Mouse (Mus musculus) intestine, embryonic 16.5 days (tissue): Measurements from ENCODE around the gene Ppp1r35. TPM values are rescaled to one million over a fixed set of nuclear protein-coding genes. Genes with fewer than 3 reads are reported as not detected.
A peak's percentile ranks its signal among the peaks of the same experiment; 100 is the strongest.

Experiments
- ATAC-seq: fragments of 200-750 bp; cut with Nextera tagmentation; 2 replicates; pipeline ENCODE4 v1.8.0; 2017; ENCODE audit warnings: moderate TSS enrichment, moderate library complexity
- H3K27ac ChIP-seq: fragments of 300-500 bp; sonication (generic); 2 replicates; pipeline ENCODE4 v1.5.1; 2014; ENCODE audit warnings: mild to moderate bottlenecking, low read length
- H3K27me3 ChIP-seq: fragments of 300-500 bp; sonication (generic); replicated peaks from 2 replicates; pipeline ENCODE4 v1.6.1; 2014; ENCODE audit warnings: low read length, control low read depth, mixed read lengths; ENCODE audit not compliant: control insufficient read depth, insufficient read depth
- H3K36me3 ChIP-seq: fragments of 300-500 bp; sonication (generic); 2 replicates; pipeline ENCODE4 v1.6.1; 2014; ENCODE audit warnings: low read length, control low read depth; ENCODE audit not compliant: control insufficient read depth, insufficient read depth
- H3K4me1 ChIP-seq: fragments of 300-500 bp; sonication (generic); 2 replicates; pipeline ENCODE4 v1.6.1; 2014; ENCODE audit warnings: low read length, control low read depth, mixed read lengths; ENCODE audit not compliant: control insufficient read depth, insufficient read depth
- H3K4me2 ChIP-seq: fragments of 300-500 bp; sonication (generic); 2 replicates; pipeline ENCODE4 v1.6.1; 2014; ENCODE audit warnings: low read depth, low read length, control low read depth
- H3K4me3 ChIP-seq: fragments of 300-500 bp; sonication (generic); 2 replicates; pipeline ENCODE4 v1.5.1; 2014; ENCODE audit warnings: mild to moderate bottlenecking, low read length
- H3K9ac ChIP-seq: fragments of 300-500 bp; sonication (generic); 2 replicates; pipeline ENCODE4 v1.6.1; 2014; ENCODE audit warnings: low read depth, low read length
- H3K9me3 ChIP-seq: fragments of 300-500 bp; sonication (generic); 2 replicates; pipeline ENCODE4 v1.6.1; 2016; ENCODE audit warnings: low read length, control low read depth; ENCODE audit not compliant: control insufficient read depth
- WGBS: fragments of 180-500 bp; shearing (Covaris S2); extraction: QIAGEN DNeasy Blood & Tissue Kit; methylation state at CpG from one replicate; pipeline ENCODE4 v1.1.7; 2014; 5-methylcytosine and 5-hydroxymethylcytosine counted together
- polyA plus RNA-seq: library from polyadenylated mRNA; unstranded; fragments of >200 nt; fragmentation: Nextera tagmentation; extraction: Ambion mirVana; gene quantifications from 2 replicates; pipeline ENCODE4 v1.2.1, GENCODE M21; 2015

The Ppp1r35 gene
- 19.3 and 19.8 TPM in 2 replicates for polyA plus RNA-seq

GRCm38 (mm10) chr5:137778635-137779034 lies at the start of gene Ppp1r35:
Gene Ppp1r35 (plus strand): TSS chr5:137778849.
- H3K36me3 ChIP-seq, result peaks cover 18% of the 10 kb centered on the region
- under 1% methylated on average over 31 of the region's 31 CpGs for WGBS
- H3K27ac ChIP-seq, result peak within 1 kb of the TSS; percentile 86
- H3K27me3 ChIP-seq, result no peaks in the 10 kb centered on the region
- H3K4me2 ChIP-seq, result peak within 1 kb of the TSS; percentile 93
- H3K4me1 ChIP-seq, result peaks cover 39% of the 10 kb centered on the region
- ATAC-seq, result peak; percentile 95
- H3K9ac ChIP-seq, result peak within 1 kb of the TSS; percentile 84
- H3K9me3 ChIP-seq, result no peaks in the 10 kb centered on the region
- H3K4me3 ChIP-seq, result peak within 1 kb of the TSS; percentile 79

GRCm38 (mm10) chr5:137733638-137734288 lies 44.9 kb upstream of the Ppp1r35 start:
- Histone ChIP-seq H3K4me2 (no peak overlapping the region), H3K4me3 (no peak overlapping the region), H3K27me3 (no peaks in the 10 kb centered on the region), H3K36me3 (peaks cover 5% of the 10 kb centered on the region; the same call in 1 of the 2 replicates), H3K4me1 (peaks cover 3% of the 10 kb centered on the region; the same call in 1 of the 2 replicates), H3K9me3 (no peaks in the 10 kb centered on the region), H3K9ac (no peak overlapping the region), H3K27ac (no peak overlapping the region)
- ATAC-seq, result no peak
- 80% methylated on average over 12 of the region's 12 CpGs for WGBS

GRCm38 (mm10) chr5:137734289-137735061 lies 44.2 kb upstream of the Ppp1r35 start:
- no peak overlapping the region for H3K4me3 ChIP-seq
- no peaks in the 10 kb centered on the region for H3K9me3 ChIP-seq
- no peak overlapping the region for H3K4me2 ChIP-seq
- H3K36me3 ChIP-seq, result peaks cover 5% of the 10 kb centered on the region; the same call in 1 of the 2 replicates
- H3K4me1 ChIP-seq, result peaks cover 8% of the 10 kb centered on the region; the same call in 1 of the 2 replicates
- no peak overlapping the region for H3K9ac ChIP-seq
- 69% methylated on average over 6 of the region's 6 CpGs for WGBS
- no peak overlapping the region for H3K27ac ChIP-seq
- H3K27me3 ChIP-seq, result no peaks in the 10 kb centered on the region
- peak; percentile 41; the same call in 1 of the 2 replicates for ATAC-seq

- Histone ChIP-seq H3K27ac (no peak overlapping the region), H3K4me3 (no peak overlapping the region), H3K9me3 (no peaks in the 10 kb centered on the region), H3K4me1 (peaks cover 19% of the 10 kb centered on the region), H3K36me3 (peaks cover 5% of the 10 kb centered on the region; the same call in 1 of the 2 replicates), H3K9ac (no peak overlapping the region), H3K4me2 (no peak overlapping the region), H3K27me3 (no peaks in the 10 kb centered on the region)
- no peak for ATAC-seq
- WGBS, result 79% methylated on average over 5 of the region's 6 CpGs
Observed at GRCm38 (mm10) chr5:137737400-137737940, 41.2 kb upstream of the Ppp1r35 start.

GRCm38 (mm10) chr5:137738516-137738915 lies 40.1 kb upstream of the Ppp1r35 start:
- Histone ChIP-seq H3K27ac (0 out of 2 replicates have a peak overlapping the region, but pooled peaks have one; percentile 28), H3K9ac (no peak overlapping the region), H3K4me2 (no peak overlapping the region), H3K4me3 (no peak overlapping the region), H3K4me1 (peaks cover 19% of the 10 kb centered on the region), H3K36me3 (peaks cover 5% of the 10 kb centered on the region; the same call in 1 of the 2 replicates), H3K9me3 (no peaks in the 10 kb centered on the region), H3K27me3 (no peaks in the 10 kb centered on the region)
- no peak for ATAC-seq
- WGBS, result 43% methylated on average over 5 of the region's 5 CpGs

- Histone ChIP-seq H3K4me2 (no peak overlapping the region), H3K9ac (no peak overlapping the region), H3K27me3 (no peaks in the 10 kb centered on the region), H3K9me3 (no peaks in the 10 kb centered on the region), H3K27ac (no peak overlapping the region), H3K4me1 (peaks cover 19% of the 10 kb centered on the region), H3K4me3 (no peak overlapping the region), H3K36me3 (peaks cover 5% of the 10 kb centered on the region; the same call in 1 of the 2 replicates)
- WGBS, result 69% methylated on average over 9 of the region's 9 CpGs
- ATAC-seq, result no peak
Observed at GRCm38 (mm10) chr5:137739471-137739870, 39.2 kb upstream of the Ppp1r35 start.

- Histone ChIP-seq H3K27ac (peak overlapping the region; percentile 81; the same call in 1 of the 2 replicates), H3K4me3 (peak overlapping the region; percentile 62), H3K9ac (peak overlapping the region; percentile 72), H3K4me1 (peaks cover 27% of the 10 kb centered on the region), H3K27me3 (no peaks in the 10 kb centered on the region), H3K4me2 (peak overlapping the region; percentile 89), H3K9me3 (no peaks in the 10 kb centered on the region), H3K36me3 (peaks cover 4% of the 10 kb centered on the region; the same call in 1 of the 2 replicates)
- WGBS, result 14% methylated on average over 11 of the region's 11 CpGs
- no peak for ATAC-seq
Observed at GRCm38 (mm10) chr5:137740506-137740905, 38.1 kb upstream of the Ppp1r35 start.

GRCm38 (mm10) chr5:137741023-137741931 lies 37.4 kb upstream of the Ppp1r35 start, which contains the start of gene Nyap1:
Gene Nyap1 (minus strand): TSS chr5:137741607.
- peak; percentile 82 for ATAC-seq
- no peaks in the 10 kb centered on the region for H3K36me3 ChIP-seq
- peak within 1 kb of the TSS; percentile 89 for H3K4me2 ChIP-seq
- peak within 1 kb of the TSS; percentile 72 for H3K9ac ChIP-seq
- H3K4me1 ChIP-seq, result peaks cover 28% of the 10 kb centered on the region
- H3K27ac ChIP-seq, result peak within 1 kb of the TSS; percentile 81
- WGBS, result under 1% methylated on average over 70 of the region's 71 CpGs
- H3K4me3 ChIP-seq, result peak within 1 kb of the TSS; percentile 62
- no peaks in the 10 kb centered on the region for H3K27me3 ChIP-seq
- no peaks in the 10 kb centered on the region for H3K9me3 ChIP-seq
